Mouse (Mus musculus): ENCODE data around the gene Cabp1. TPM values are rescaled to one million over a fixed set of nuclear protein-coding genes. Genes with fewer than 3 reads are reported as not detected.

Gene Cabp1
- total and polyA plus RNA-seq, 3 experiments, result 0.35 to 1.7 TPM; not detected in 1

- Histone ChIP-seq H3K9me3 (replicated peaks; ENCODE audit: insufficient read depth, low read length) (no peaks in the 10 kb centered on the region), H3K9ac (ENCODE audit: control insufficient read depth, low read depth, low read length, poor library complexity, severe bottlenecking) (peak overlapping the region; percentile 90), H3K4me1 (ENCODE audit: control insufficient read depth in 1 of 2, insufficient read depth in 2 of 2, low read length in 2 of 2) (peaks cover 7 to 33% of the 10 kb centered on the region in 2 experiments), H3K79me2 (ENCODE audit: control insufficient read depth, insufficient read depth, low read length, poor library complexity) (peaks cover 43% of the 10 kb centered on the region), H3K27me3 (ENCODE audit: control insufficient read depth in 1 of 2, insufficient read depth in 2 of 2, low read length in 2 of 2) (no peaks in the 10 kb centered on the region), H3K4me3 (ENCODE audit: control insufficient read depth in 1 of 2, insufficient read depth in 1 of 2, low read depth in 2 of 2, low read length in 2 of 2) (peak overlapping the region; percentile 73 to 85), H3K27ac (ENCODE audit: control insufficient read depth, low read depth, low read length) (peak overlapping the region; percentile 78), H3K36me3 (ENCODE audit: control insufficient read depth in 1 of 2, insufficient read depth in 2 of 2, low read length in 2 of 2) (peaks cover 0 to 30% of the 10 kb centered on the region in 2 experiments; a peak in 2 of 4 replicates)
- DNase-seq (ENCODE audit: low read depth, low spot score), result no peak
- no peak for TF ChIP-seq ZNF384 (IDR thresholded peaks at IDR 0.05; ENCODE audit: low read depth, low read length)
- TF ChIP-seq CHD2 (IDR thresholded peaks at IDR 0.05; ENCODE audit: low read length), result no peak
- no peak for TF ChIP-seq USF2 (IDR thresholded peaks at IDR 0.05; ENCODE audit: borderline replicate concordance in 1 of 2, insufficient read depth in 1 of 2, low read depth in 1 of 2, low read length in 2 of 2)
- no peak for TF ChIP-seq MEF2A (IDR thresholded peaks at IDR 0.05; ENCODE audit: extremely low read depth, insufficient replicate concordance, low read depth, low read length, poor library complexity, severe bottlenecking)
- no peak for TF ChIP-seq KAT2A (conservative IDR thresholded peaks at IDR 0.05; ENCODE audit: low read depth, low read length)
- TF ChIP-seq SMC3 (IDR thresholded peaks at IDR 0.05; ENCODE audit: low read depth, low read length), result no peak
- no peak for TF ChIP-seq POLR2AphosphoS5 (IDR thresholded peaks at IDR 0.05; ENCODE audit: borderline replicate concordance, low read depth, low read length)
- TF ChIP-seq MXI1 (IDR thresholded peaks at IDR 0.05; ENCODE audit: low read depth, low read length), result no peak
- TF ChIP-seq RAD21 (IDR thresholded peaks at IDR 0.05; ENCODE audit: low read depth, low read length), result no peak
- TF ChIP-seq GABPA (IDR thresholded peaks at IDR 0.05; ENCODE audit: low read depth, low read length), result no peak
- TF ChIP-seq ELF1 (IDR thresholded peaks at IDR 0.05; ENCODE audit: low read depth, low read length), result no peak
- TF ChIP-seq POLR2A (IDR thresholded peaks at IDR 0.05; ENCODE audit: control insufficient read depth in 1 of 2, insufficient read depth in 1 of 2, low read depth in 1 of 2, low read length in 2 of 2, poor library complexity in 1 of 2), result no peak
- TF ChIP-seq EP300 (IDR thresholded peaks at IDR 0.05; ENCODE audit: low read depth in 1 of 2, low read length in 2 of 2), result no peak
- TF ChIP-seq ETS1 (IDR thresholded peaks at IDR 0.05; ENCODE audit: low read depth, low read length), result no peak
- TF ChIP-seq MAZ (IDR thresholded peaks at IDR 0.05; ENCODE audit: low read depth, low read length), result no peak
- no peak for TF ChIP-seq MAX (IDR thresholded peaks at IDR 0.05; ENCODE audit: low read length)
- no peak for TF ChIP-seq GATA1 (IDR thresholded peaks at IDR 0.05; ENCODE audit: low read depth, low read length)
- no peak for TF ChIP-seq TCF12 (IDR thresholded peaks at IDR 0.05; ENCODE audit: low read depth, low read length)
- no peak for TF ChIP-seq MYB (IDR thresholded peaks at IDR 0.05; ENCODE audit: low read depth, low read length)
Measured at GRCm38 (mm10) chr5:115159165-115159564, 35.0 kb downstream of the Cabp1 start.

All from MEL (cell line).